Mouse (Mus musculus): ENCODE data around the gene Nav3.
A peak's percentile ranks its signal among the peaks of the same experiment; 100 is the strongest.
"Not testable (repeated sequence)": the region's sequence is repeated elsewhere in the genome, so short reads cannot be mapped to it uniquely, and the experiment has no call there.

Gene Nav3

DNA sequence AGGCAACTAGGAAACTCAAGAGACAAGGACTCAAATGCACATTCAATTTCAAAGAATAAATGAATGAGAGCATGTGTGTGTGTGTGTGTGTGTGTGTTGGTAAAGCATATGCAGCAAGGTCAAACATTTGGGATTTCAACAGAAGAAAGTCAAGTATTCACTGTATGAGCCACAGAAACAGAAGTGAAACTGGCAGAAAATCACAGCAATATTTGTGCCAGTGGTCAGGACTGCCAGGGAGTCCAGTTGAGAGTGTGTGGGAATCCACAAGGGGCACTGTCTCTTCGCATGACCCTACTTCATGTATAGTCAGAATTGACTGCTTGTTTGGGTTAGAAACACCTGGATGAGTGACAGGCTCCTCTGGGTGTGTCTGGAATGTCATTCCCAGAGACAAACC is 370.1 kb downstream of the Nav3 start:
- peak; percentile 4 for DNase-seq (ENCODE audit: low read depth, low spot score)

DNA sequence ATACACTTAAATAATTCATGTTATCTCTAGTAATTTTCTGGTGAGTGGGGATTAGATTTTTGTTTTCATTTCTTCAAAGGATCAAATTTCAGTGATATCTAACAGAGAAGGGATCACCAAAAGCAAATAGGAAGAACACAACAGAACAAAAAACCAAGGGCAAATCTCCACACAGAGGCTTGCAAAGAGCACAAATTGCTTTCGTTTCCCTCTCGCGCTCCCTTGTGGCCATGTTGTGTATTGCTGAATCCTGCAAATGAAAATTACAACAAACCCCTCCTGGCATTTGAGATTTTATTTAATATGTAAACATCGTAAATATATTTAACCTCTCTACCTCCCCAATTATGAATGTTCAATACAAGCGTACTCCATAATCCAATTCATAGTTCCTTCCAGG is 370.8 kb downstream of the Nav3 start:
- peak; percentile 57 for DNase-seq (ENCODE audit: low read depth, low spot score)

DNA sequence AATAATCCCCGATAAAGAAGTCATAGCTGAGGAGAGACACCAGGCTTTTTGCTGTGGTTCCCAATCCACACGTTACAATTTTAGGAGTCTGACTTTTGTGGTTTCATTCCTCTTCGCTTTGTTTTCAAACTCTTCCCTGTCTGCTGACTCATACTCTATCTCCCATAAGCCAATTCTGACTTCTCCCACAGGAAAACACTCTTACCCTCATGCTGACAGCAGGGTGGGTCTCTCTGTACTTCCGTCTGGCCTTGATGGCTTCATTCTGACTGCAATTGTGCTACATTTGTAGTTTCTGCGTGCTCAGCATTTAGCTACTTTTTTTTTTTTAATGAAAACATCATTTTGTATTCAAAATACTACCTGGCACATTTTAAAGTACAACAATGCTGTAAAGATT is 379.4 kb downstream of the Nav3 start:
- DNase-seq (ENCODE audit: low read depth, low spot score) = no peak

DNA sequence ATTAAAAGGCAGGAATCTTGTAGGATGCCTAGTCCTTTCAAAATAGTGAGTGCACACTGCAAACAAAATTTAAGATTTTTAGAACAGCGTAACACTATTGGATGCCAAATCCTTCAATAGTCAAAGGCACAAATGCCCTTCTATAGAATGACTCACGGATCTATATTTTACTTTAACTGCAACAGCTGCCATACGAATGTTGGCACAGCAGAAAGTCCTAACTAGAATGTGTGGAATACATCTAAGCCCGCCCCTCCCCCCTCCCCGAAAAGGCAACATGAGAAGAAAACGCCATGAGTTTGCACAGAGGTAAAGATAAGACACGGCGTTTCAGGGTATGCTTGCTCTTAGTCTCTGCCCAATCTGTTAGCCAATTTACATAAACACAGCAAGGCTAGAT is 383.6 kb downstream of the Nav3 start:
- no peak for DNase-seq (ENCODE audit: low read depth, low spot score)

DNA sequence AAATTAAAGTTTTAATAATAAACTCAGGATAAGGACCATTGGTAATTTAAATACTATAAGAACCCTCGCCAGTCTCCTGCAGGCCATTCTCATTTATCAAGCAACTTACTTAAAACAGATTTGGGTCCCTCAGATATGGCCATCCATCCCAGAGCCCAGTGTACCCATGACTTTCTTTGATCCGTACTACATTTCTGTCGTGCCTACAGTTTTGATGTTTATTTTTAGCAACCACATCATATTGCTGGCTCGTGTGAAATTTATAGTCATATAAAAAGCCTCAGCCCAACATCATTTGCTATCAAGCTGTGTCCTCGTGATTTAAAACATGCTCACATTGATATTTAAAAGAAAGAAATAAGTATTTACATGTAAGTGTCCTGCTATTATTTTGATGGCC is 394.8 kb downstream of the Nav3 start:
- DNase-seq (ENCODE audit: low read depth, low spot score) = no peak

DNA sequence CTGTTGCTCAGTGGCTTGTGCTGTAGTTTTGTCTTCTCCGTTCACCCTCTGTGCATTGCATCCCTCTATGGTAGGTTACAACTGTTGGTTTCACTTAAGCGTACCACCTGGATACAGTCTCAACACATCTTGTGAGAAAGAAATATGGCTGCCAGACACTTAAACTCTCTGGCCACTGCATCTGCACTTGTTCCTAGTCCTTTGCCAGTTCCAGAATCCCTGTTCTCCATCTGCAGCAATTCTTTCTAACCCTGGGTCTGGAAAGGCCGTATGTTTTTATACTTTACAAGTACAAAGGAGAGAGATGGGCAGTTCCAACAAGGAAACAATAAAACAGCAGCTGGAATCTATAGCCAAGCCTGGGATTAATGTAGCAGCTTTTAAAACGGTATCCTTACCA is 418.5 kb downstream of the Nav3 start:
- DNase-seq (ENCODE audit: low read depth, low spot score) = no peak

DNA sequence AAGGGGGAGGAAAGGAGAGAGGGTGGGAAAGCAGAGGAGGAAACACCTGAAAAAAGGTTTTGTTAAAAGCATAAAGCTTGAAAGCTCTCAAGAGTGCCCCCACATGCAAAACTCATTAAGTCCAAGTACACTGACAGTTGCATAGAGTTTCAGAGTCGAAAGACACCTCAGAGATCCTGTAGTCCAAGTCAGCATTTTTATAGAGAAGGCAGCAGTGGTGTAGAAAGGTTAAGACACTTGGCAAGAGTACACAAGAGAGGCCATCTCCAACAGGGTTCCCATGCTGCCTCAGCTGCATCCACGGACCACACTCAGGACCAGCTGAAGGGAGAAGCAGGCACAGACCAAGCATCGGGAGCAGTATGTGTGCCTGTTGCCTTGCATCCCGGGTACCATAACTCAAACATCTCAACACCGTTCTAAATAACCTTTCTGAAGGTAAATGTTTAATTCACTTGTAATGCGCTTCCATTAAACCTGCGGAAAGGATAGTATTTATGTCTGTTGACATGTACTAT is 421.4 kb downstream of the Nav3 start:
- no peak for DNase-seq (ENCODE audit: low read depth, low spot score)

DNA sequence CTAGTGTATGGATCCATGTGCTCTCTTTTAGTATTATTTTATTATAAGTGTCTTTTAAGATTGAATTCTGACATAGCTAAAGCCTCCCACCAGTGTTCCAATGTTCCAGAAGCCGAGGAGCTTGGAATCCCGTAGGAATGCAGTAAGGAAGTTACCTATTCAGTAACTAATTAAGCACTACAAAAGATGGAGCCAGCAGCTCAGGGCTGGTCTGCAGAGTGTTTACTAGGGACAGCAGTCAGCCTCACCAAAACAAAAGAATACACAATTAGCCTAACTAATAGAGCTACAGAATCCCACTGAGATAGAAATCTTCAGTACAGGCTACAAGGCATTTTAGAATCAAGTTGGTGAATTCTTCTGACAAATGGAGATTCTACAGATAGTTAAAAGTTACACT is 431.1 kb downstream of the Nav3 start:
- DNase-seq (ENCODE audit: low read depth, low spot score) = peak; percentile 66

DNA sequence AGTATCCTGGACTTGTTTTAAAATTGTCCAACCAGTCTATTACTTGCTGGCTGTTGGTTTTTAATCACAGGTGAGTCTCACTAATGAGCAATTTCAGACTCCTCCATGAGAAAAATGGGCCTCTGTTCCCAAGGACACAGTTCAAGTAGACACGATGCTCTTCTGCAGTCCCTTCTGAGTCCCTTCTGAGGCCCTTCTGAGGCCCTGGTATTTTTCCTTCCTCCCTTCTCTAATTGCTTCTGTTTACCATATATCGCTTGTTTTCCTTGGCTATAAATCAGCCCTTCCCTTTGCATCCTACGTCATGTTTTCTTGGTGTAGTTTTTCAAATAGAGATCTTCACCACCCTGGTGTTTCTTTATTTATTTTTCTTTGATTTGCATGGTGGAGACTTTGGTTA is 433.9 kb downstream of the Nav3 start:
- no peak for DNase-seq (ENCODE audit: low read depth, low spot score)

DNA sequence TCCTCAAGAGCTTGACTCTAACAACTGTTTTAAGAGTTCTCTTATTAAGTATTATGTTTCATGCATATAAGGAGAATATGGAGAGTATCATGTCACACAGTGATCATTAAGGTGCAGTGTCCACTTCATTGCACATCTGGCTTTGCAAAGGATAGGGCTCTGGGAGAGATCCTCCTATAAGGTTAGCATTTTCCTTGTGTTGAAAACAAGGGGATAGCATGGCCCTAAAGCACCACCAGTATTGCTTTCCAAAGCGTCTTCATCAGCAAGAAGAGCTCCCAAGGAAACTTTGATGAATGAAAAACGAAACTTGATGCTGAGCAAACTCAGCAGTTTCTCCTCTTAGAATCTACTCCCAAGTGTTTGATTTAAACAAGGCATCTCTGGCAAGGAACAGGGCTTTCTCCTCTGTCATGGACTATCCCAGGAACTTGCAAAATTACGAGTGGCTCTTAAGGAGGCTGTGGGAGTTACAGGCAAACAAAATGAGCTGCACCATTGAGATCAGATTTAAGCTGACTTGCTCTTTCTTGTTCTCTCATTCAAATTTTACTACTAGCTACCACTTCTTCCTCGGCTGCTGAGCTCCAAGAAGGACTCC is 436.6 kb downstream of the Nav3 start:
- no peak for DNase-seq (ENCODE audit: low read depth, low spot score)

DNA sequence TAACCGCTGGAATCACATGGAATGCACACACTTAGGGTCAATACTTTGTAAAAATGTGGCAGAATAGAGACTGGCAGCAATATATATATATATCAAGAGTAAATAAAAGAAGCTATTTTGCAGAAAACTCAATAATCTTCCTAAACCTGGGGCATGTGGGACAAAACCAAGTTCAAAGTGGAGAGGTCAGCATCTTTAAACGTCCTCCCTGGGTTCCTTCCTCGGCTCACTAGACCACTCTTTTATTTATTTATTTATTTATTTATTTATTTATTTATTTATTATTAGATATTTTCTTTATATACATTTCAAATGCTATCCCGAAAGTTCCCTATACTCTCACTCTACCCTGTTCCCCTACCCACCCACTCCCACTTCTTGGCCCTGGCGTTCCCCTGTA is 454.7 kb downstream of the Nav3 start:
- DNase-seq (ENCODE audit: low read depth, low spot score) = not testable (repeated sequence)

DNA sequence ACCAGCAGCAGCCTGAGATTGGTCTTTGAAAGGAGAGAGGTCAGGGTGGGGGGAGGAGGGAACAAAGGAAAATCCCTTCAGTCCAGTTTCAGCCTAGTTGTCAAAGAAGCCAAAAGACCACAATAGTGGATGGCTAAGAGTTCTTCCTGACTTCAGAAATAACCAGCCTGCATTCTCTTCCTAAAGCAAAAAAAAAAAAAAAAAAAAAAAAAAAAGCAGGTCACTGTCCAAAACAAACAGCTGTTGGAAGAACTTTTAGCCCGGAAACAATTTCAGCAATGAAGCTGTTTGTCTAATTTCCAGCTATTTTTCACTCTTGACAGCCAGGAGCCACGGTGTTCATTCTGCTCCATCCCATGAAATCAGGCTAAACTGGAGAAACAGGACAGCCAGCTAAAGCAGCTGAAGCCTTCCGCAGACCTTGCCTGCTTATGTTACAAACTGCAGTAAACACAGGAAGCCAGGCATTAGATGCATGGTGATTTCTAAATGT is 455.2 kb downstream of the Nav3 start:
- DNase-seq (ENCODE audit: low read depth, low spot score) = no peak

DNA sequence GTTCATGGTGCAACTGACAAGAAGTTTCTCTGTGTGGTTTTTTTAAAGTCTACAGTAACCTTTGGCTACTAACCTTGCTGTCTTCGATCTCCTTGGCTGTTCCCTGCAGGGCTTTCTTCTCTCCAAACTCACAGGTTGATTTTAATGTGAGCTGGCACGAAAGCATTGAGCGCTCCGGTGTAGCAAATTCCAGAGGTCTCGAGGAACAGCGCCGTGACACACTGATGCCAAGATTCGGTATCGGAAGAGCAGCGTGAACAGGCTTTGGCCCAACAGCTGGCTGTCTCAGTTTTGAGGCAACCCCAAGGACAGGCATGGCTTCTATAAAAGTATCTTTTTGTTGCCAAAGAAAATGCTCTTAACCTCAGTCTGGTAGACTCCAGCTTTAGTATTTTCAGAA is 456.1 kb downstream of the Nav3 start:
- no peak for DNase-seq (ENCODE audit: low read depth, low spot score)

DNA sequence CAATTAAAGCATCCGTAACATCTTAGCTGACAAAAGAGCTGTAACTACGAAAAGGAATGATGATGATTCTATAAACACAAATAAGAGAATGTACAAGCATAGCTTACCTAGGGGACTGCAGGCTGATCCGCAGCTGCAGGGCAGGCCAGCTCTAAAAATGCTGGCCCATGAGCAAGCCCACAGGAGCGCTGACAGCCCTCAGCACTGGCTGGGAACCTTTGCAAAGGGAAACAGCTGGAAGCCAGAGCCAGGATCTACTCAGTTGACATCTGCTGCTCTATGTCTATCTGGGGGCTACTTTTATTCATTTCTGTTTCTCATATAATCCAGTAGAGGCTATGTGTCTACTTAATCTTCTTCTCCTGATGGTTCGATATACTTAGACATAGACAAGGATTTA is 461.7 kb downstream of the Nav3 start:
- DNase-seq (ENCODE audit: low read depth, low spot score) = no peak

DNA sequence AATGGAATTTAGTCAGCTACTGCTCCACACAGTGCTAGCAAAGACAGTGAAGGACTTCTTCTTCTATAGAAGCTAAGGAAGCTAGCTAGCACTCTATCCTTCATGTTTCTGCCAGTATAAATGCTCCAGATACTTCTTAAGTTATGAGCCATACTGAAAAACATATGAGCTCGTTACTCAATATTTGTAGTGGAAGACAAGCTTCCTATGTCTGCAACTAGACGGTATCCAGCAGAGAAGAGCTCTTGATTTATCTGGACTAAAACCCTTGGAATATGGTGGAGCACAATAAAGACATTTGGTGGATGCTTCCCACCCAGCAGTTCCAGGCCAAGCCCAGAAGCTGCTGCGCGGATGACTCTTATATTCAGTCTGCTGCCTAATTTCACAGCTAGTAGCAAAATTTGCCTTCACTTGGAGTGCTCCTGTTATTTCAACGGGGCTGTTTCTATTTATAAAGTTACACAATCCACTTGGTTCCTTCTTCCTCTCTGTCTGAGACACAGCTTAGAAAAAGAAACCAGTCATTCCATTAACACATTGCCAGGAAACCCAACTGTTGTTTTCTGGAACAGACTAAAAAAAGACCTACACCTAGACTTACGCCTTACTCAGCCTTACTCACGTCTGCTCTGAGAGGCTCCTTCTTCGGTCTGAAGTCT is 470.0 kb downstream of the Nav3 start:
- DNase-seq (ENCODE audit: low read depth, low spot score) = peak; percentile 1

DNA sequence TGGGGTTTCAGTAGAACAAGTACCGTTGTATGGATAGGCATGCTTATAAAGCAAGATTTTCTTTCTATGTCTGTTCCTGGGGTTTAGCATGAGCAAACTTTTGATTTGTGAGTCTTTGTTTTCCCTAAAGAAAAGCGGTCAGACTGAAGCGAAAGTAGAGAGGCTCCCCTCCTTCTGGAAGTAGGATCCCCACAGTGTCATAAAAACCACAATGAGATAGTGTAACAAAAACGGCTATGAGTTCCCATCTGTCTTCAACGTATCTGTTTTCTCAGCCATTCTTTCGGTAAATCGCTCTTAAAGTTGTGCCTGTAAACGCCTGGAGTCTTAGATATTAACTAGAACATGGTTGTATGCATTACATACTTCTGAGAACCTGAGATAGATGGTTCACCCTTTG is 479.7 kb downstream of the Nav3 start:
- DNase-seq (ENCODE audit: low read depth, low spot score) = no peak

DNA sequence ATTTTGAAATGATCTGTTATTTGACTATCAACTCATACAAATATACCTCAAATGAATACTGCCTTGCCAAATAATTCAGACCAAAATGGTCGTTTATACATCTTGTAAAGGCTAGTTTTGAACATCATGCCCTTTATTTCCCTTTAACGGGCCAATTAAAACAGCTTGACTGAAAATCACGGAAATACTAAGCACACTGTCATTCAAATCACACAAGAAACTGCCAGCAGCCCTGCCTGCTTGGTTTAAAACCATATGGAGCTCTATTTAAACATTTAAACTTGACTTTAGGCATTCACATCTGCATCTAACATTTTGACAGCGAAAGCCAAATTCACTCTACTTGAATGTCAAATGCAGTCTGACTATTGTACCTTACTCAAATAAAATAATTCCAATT is 481.8 kb downstream of the Nav3 start:
- no peak for DNase-seq (ENCODE audit: low read depth, low spot score)

DNA sequence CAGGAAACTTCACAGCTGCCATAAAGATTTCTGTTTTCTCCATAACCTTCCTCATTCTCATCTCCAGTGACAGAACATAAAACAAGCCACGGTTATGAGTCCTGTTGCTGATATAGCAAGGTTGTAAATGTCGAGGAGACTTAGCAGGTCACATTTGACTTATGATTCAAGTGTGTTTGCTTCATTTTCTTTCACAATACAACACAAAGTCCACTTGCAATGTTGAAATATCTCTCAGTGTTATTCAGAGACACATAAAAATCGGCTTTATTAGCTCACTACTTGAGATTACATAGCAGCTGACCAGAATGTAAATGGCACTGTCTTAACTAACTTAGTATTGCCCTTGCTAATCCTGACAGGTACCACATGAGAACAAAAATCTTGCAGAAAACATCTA is 482.5 kb downstream of the Nav3 start:
- DNase-seq (ENCODE audit: low read depth, low spot score) = no peak

DNA sequence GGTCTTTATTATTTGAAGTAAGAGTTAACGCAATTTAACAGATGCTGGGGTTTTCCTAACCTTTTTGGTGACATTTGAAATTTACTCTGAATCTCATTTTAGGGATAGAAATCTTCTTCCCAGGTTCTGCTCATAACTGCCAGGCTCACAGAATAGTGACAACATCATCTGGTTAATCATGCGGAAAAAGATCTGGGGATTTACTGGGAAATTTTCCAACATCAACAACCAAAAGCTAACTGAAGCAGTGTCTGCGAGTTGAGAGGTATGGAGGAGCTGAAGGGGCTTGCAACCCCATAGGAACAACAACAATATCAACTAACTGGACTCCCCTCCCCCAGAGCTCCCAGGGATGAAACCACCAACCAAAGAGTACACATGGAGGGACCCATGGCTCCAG is 505.7 kb downstream of the Nav3 start:
- no peak for DNase-seq (ENCODE audit: low read depth, low spot score)

DNA sequence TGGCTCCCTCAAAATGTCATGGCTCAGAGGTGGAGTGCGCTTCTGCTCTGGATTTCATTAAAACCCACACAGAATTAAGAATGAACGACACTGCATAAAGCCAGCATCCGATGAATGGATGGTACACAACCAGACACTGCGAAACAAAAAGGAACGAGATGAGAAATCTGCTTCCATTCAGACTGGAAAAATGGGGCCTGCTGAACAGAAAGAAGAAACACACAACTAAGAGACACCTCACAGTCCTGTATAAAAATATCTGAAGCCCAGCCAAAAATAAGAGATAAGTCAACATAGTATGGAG is 526.7 kb downstream of the Nav3 start:
- DNase-seq (ENCODE audit: low read depth, low spot score) = no peak

DNA sequence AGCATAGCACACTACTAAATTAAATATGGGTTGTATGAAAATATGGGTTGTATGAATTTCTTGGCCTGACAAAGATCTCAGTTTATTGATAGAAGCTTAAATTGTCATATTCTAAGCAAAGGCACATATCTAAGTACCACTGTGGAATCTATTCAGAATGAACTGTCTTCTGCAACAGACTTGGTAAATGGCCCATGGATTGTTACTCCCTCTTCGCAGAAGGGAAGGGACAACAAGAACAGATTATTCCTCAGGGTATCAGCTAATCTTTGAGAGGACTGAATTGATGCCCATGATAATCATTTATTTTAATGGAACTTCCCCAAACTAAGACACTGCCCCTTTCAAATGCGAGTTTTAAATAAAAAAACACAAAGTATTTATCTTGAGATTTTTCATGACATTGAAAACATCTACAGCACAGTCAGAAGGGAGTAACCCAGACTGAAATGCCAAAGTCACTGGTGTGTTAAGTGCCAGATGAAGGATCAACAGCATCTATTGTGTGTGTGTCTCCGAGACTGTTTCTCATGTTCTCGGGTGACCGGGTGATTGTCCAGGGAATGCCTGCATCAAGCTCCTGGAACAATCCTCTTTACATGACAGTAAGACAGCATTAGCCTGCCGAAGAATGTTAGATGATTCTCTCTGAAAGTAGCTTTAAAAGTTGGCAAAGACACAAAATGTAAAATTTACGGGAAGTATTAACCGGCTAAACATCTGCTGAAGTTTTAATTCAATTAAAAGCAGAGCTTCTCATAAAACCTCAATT is 527.3 kb downstream of the Nav3 start:
- DNase-seq (ENCODE audit: low read depth, low spot score) = no peak

DNA sequence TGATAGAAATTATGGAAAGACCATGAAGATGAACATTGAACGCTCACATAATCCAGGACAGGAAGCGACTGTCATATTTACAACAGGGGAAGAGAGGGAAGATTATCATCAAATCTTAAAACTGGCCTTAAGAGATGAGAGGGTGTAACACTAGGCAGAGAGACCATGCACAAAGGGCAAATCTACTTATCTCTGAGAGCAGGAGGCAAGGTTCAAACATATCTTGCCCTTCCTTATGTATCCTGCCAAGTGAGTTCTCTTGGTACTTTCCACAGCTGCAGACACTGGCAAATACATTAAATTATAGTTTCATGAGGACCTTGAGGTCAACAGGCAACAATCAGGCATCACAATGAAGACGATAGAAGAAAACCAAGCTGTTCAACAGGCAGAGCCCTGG is 529.9 kb downstream of the Nav3 start:
- no peak for DNase-seq (ENCODE audit: low read depth, low spot score)

DNA sequence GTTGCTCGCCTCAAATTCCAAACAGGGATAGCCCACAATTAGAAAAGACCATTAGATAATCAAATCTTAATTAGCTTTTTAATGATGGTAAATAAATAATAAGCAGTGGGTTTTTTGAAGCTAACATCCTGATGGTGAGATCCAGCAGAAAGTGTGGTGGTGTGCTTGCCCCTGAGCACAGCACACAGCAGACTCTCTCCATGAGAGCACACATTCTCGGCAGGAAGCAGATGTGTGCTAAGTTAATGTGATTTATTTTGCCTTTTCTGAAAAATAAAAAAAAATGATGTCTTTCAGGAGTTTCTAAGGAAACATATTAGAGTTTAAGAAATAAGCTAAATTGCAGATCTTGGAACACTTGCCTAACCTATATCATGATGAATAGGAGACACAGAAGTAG is 531.9 kb downstream of the Nav3 start:
- no peak for DNase-seq (ENCODE audit: low read depth, low spot score)

All from ZHBTc4 (cell line).